Mouse (Mus musculus) liver, postnatal 0 days (tissue): ENCODE measurements at regions not wholly inside any gene's neighbourhood (a gene's known extent, or its start where the extent isn't known, plus 50 kb on each side); places are given as distances from the start of the nearest gene placed in this dataset.

Experiments
- ATAC-seq: fragments of 200-750 bp; cut with Nextera tagmentation; 2 replicates; pipeline ENCODE4 v1.8.0; 2017; ENCODE audit warnings: mild to moderate bottlenecking, moderate library complexity
- DNase-seq: peaks from one replicate; pipeline ENCODE4 v3.0.0-alpha.2; 2016
- H3K27ac ChIP-seq: fragments of 300-500 bp; sonication (generic); 2 replicates; pipeline ENCODE4 v1.5.1; 2014; ENCODE audit warnings: antibody characterized with exemption, moderate library complexity, mild to moderate bottlenecking, low read depth
- H3K27me3 ChIP-seq: fragments of 300-500 bp; sonication (generic); 2 replicates; pipeline ENCODE4 v1.6.1; 2014; ENCODE audit warnings: low read length, control low read depth, mixed read lengths; ENCODE audit not compliant: insufficient read depth
- H3K36me3 ChIP-seq: fragments of 300-500 bp; sonication (generic); replicated peaks from 2 replicates; pipeline ENCODE4 v1.6.1; 2014; ENCODE audit warnings: mild to moderate bottlenecking, control low read depth, low read length, moderate library complexity, mixed read lengths; ENCODE audit not compliant: insufficient read depth
- H3K4me1 ChIP-seq: fragments of 300-500 bp; sonication (generic); 2 replicates; pipeline ENCODE4 v1.6.1; 2014; ENCODE audit warnings: antibody characterized with exemption, mild to moderate bottlenecking, control low read depth; ENCODE audit not compliant: insufficient read depth
- H3K4me2 ChIP-seq: fragments of 300-500 bp; sonication (generic); 2 replicates; pipeline ENCODE4 v1.6.1; 2014; ENCODE audit warnings: low read depth, mild to moderate bottlenecking, low read length, moderate library complexity, mixed read lengths
- H3K4me3 ChIP-seq: fragments of 300-500 bp; sonication (generic); 2 replicates; pipeline ENCODE4 v1.5.1; 2014; ENCODE audit warnings: low read depth, low read length
- H3K9ac ChIP-seq: fragments of 300-500 bp; sonication (generic); replicated peaks from 2 replicates; pipeline ENCODE4 v1.6.1; 2014; ENCODE audit warnings: mild to moderate bottlenecking, moderate library complexity
- H3K9me3 ChIP-seq: fragments of 300-500 bp; sonication (generic); 2 replicates; pipeline ENCODE4 v1.6.1; 2016; ENCODE audit warnings: mild to moderate bottlenecking, control low read depth, low read length, mixed read lengths
- CTCF ChIP-seq: sonication (generic); IDR thresholded peaks from 2 replicates; pipeline ENCODE4 v1.5.1; 2016; ENCODE audit warnings: antibody characterized with exemption, low read depth
- EP300 ChIP-seq: IDR thresholded peaks from 2 replicates; pipeline ENCODE4 v1.6.1; 2016; ENCODE audit warnings: antibody characterized with exemption, low read depth, mild to moderate bottlenecking
- WGBS: fragments of 180-500 bp; shearing (Covaris S2); extraction: QIAGEN DNeasy Blood & Tissue Kit; methylation state at CpG from one replicate; pipeline ENCODE4 v1.1.7; 2014; ENCODE audit not compliant: insufficient replicate concordance; 5-methylcytosine and 5-hydroxymethylcytosine counted together

- Histone ChIP-seq H3K9me3 (no peaks in the 10 kb centered on the region), H3K36me3 (no peaks in the 10 kb centered on the region), H3K27me3 (no peaks in the 10 kb centered on the region), H3K4me3 (no peak overlapping the region), H3K27ac (no peak overlapping the region), H3K9ac (no peak overlapping the region), H3K4me1 (no peaks in the 10 kb centered on the region), H3K4me2 (no peak overlapping the region)
- ATAC-seq (no peak), DNase-seq (no peak)
- TF ChIP-seq CTCF (no peak), EP300 (no peak)
- WGBS: 67% methylated on average over 3 of the region's 3 CpGs
Measured at GRCm38 (mm10) chr5:39348680-39349079, 406.6 kb downstream of the Hs3st1 start.

GRCm38 (mm10) chr5:39347019-39347418 lies 408.3 kb downstream of the Hs3st1 start:
- H3K27ac ChIP-seq: no peak overlapping the region
- H3K36me3 ChIP-seq: no peaks in the 10 kb centered on the region
- no peak for TF ChIP-seq EP300
- no peak for TF ChIP-seq CTCF
- no peak overlapping the region for H3K4me3 ChIP-seq
- no peaks in the 10 kb centered on the region for H3K9me3 ChIP-seq
- WGBS: 69% methylated on average over 3 of the region's 3 CpGs
- no peak overlapping the region for H3K9ac ChIP-seq
- no peaks in the 10 kb centered on the region for H3K27me3 ChIP-seq
- ATAC-seq: no peak
- no peaks in the 10 kb centered on the region for H3K4me1 ChIP-seq
- no peak overlapping the region for H3K4me2 ChIP-seq
- DNase-seq: no peak

GRCm38 (mm10) chr5:39337917-39338316 lies 417.4 kb downstream of the Hs3st1 start:
- H3K36me3 ChIP-seq: no peaks in the 10 kb centered on the region
- no peak overlapping the region for H3K4me3 ChIP-seq
- H3K4me1 ChIP-seq: no peaks in the 10 kb centered on the region
- H3K27ac ChIP-seq: no peak overlapping the region
- H3K9me3 ChIP-seq: no peaks in the 10 kb centered on the region
- H3K9ac ChIP-seq: no peak overlapping the region
- no peaks in the 10 kb centered on the region for H3K27me3 ChIP-seq
- ATAC-seq (no peak), DNase-seq (no peak)
- no peak overlapping the region for H3K4me2 ChIP-seq
- TF ChIP-seq EP300 (no peak), CTCF (no peak)
- WGBS: 71% methylated on average over 1 of the region's 1 CpGs

- no peaks in the 10 kb centered on the region for H3K4me1 ChIP-seq
- TF ChIP-seq CTCF: no peak
- no peak for TF ChIP-seq EP300
- no peak overlapping the region for H3K4me3 ChIP-seq
- WGBS: 73% methylated on average over 2 of the region's 2 CpGs
- no peak for DNase-seq
- no peak for ATAC-seq
- no peaks in the 10 kb centered on the region for H3K36me3 ChIP-seq
- H3K9me3 ChIP-seq: no peaks in the 10 kb centered on the region
- H3K27me3 ChIP-seq: no peaks in the 10 kb centered on the region
- H3K4me2 ChIP-seq: no peak overlapping the region
- H3K9ac ChIP-seq: no peak overlapping the region
- no peak overlapping the region for H3K27ac ChIP-seq
Measured at GRCm38 (mm10) chr5:39336484-39336985, 418.7 kb downstream of the Hs3st1 start.

- H3K36me3 ChIP-seq: no peaks in the 10 kb centered on the region
- WGBS: 40% methylated on average over 2 of the region's 2 CpGs
- no peaks in the 10 kb centered on the region for H3K4me1 ChIP-seq
- H3K27ac ChIP-seq: no peak overlapping the region
- no peaks in the 10 kb centered on the region for H3K27me3 ChIP-seq
- H3K4me2 ChIP-seq: no peak overlapping the region
- no peak for DNase-seq
- ATAC-seq: no peak
- H3K4me3 ChIP-seq: no peak overlapping the region
- no peak overlapping the region for H3K9ac ChIP-seq
- no peak for TF ChIP-seq EP300
- no peak for TF ChIP-seq CTCF
- no peaks in the 10 kb centered on the region for H3K9me3 ChIP-seq
Measured at GRCm38 (mm10) chr5:39335321-39335720, 420.0 kb downstream of the Hs3st1 start.

- no peak for TF ChIP-seq CTCF
- no peak for TF ChIP-seq EP300
- no peaks in the 10 kb centered on the region for H3K27me3 ChIP-seq
- WGBS: 30% methylated on average over 1 of the region's 1 CpGs
- no peaks in the 10 kb centered on the region for H3K9me3 ChIP-seq
- no peak overlapping the region for H3K27ac ChIP-seq
- no peak overlapping the region for H3K9ac ChIP-seq
- ATAC-seq (no peak), DNase-seq (no peak)
- H3K36me3 ChIP-seq: no peaks in the 10 kb centered on the region
- no peak overlapping the region for H3K4me2 ChIP-seq
- no peaks in the 10 kb centered on the region for H3K4me1 ChIP-seq
- H3K4me3 ChIP-seq: no peak overlapping the region
Measured at GRCm38 (mm10) chr5:39334241-39334640, 421.0 kb downstream of the Hs3st1 start.

- 75% methylated on average over 2 of the region's 2 CpGs for WGBS
Measured at GRCm38 (mm10) chr5:39325399-39325798, 429.9 kb downstream of the Hs3st1 start.

More at GRCm38 (mm10) chr5:39325399-39325798, 429.9 kb downstream of the Hs3st1 start:
- no peaks in the 10 kb centered on the region for H3K4me1 ChIP-seq
- no peaks in the 10 kb centered on the region for H3K27me3 ChIP-seq
- no peak for DNase-seq
- H3K4me2 ChIP-seq: no peak overlapping the region
- H3K27ac ChIP-seq: no peak overlapping the region
- no peaks in the 10 kb centered on the region for H3K36me3 ChIP-seq
- H3K9me3 ChIP-seq: no peaks in the 10 kb centered on the region
- TF ChIP-seq CTCF: no peak
- TF ChIP-seq EP300: no peak
- no peak overlapping the region for H3K9ac ChIP-seq
- H3K4me3 ChIP-seq: no peak overlapping the region
- no peak for ATAC-seq
